Mouse (Mus musculus): ENCODE data around the gene Hist1h4h.
"Not testable (repeated sequence)": the region's sequence is repeated elsewhere in the genome, so short reads cannot be mapped to it uniquely, and the experiment has no call there.

The Hist1h4h gene

GRCm38 (mm10) chr13:23554925-23555838 lies 24.3 kb downstream of the Hist1h4h start:
- peak; percentile 62 to 82 for DNase-seq (ENCODE audit: low spot score in 2 of 2)

GRCm38 (mm10) chr13:23555839-23556416 lies 25.1 kb downstream of the Hist1h4h start:
- DNase-seq (ENCODE audit: low spot score in 2 of 2), result peak; percentile 80 to 81

GRCm38 (mm10) chr13:23556906-23557305 lies 26.1 kb downstream of the Hist1h4h start:
- no peak for DNase-seq (ENCODE audit: low spot score in 2 of 2)

GRCm38 (mm10) chr13:23560699-23561098 lies 29.8 kb downstream of the Hist1h4h start:
- not testable (repeated sequence) for DNase-seq (ENCODE audit: low spot score in 2 of 2)

- not testable (repeated sequence) for DNase-seq (ENCODE audit: low spot score in 2 of 2)
Observed at GRCm38 (mm10) chr13:23561531-23561882, 30.7 kb downstream of the Hist1h4h start.

- peak; percentile 95 to 97 for DNase-seq (ENCODE audit: low spot score in 2 of 2)
Observed at GRCm38 (mm10) chr13:23561883-23562659, 31.2 kb downstream of the Hist1h4h start, which contains the start of gene Hist1h3e. TSS of gene Hist1h3e (minus strand) at chr13:23562369.

- DNase-seq (ENCODE audit: low spot score in 2 of 2), result peak in 1 of 2 experiments; percentile 49
Observed at GRCm38 (mm10) chr13:23562699-23563462, 32.0 kb downstream of the Hist1h4h start.

- no peak for DNase-seq (ENCODE audit: low spot score in 2 of 2)
Observed at GRCm38 (mm10) chr13:23564482-23564881, 33.6 kb downstream of the Hist1h4h start.

- not testable (repeated sequence) for DNase-seq (ENCODE audit: low spot score in 2 of 2)
Observed at GRCm38 (mm10) chr13:23570261-23571021, 39.6 kb downstream of the Hist1h4h start.

- DNase-seq (ENCODE audit: low spot score in 2 of 2), result peak; percentile 86 to 94
Observed at GRCm38 (mm10) chr13:23571022-23571503, 40.2 kb downstream of the Hist1h4h start, which contains the start of the genes Hist1h2ae and Hist1h2bg. TSS of gene Hist1h2ae (minus strand) at chr13:23571220. TSS of gene Hist1h2bg (plus strand) at chr13:23571396.

- not testable (repeated sequence) for DNase-seq (ENCODE audit: low spot score in 2 of 2)
Observed at GRCm38 (mm10) chr13:23571504-23572217, 40.8 kb downstream of the Hist1h4h start.

GRCm38 (mm10) chr13:23572218-23573033 lies 41.6 kb downstream of the Hist1h4h start:
- no peak for DNase-seq (ENCODE audit: low spot score in 2 of 2)

- not testable (repeated sequence) for DNase-seq (ENCODE audit: low spot score in 2 of 2)
Observed at GRCm38 (mm10) chr13:23573034-23573897, 42.4 kb downstream of the Hist1h4h start.

GRCm38 (mm10) chr13:23573898-23574524 lies 43.2 kb downstream of the Hist1h4h start, which contains the start of the genes Hist1h2bf and Hist1h2ad:
TSS of gene Hist1h2bf (minus strand) at chr13:23574196.
TSS of gene Hist1h2ad (plus strand) at chr13:23574381.
- peak; percentile 96 to 97 for DNase-seq (ENCODE audit: low spot score in 2 of 2)

GRCm38 (mm10) chr13:23574546-23575170 lies 43.8 kb downstream of the Hist1h4h start:
- not testable (repeated sequence) for DNase-seq (ENCODE audit: low spot score in 2 of 2)

- DNase-seq (ENCODE audit: low spot score in 2 of 2), result peak; percentile 69 to 83
Observed at GRCm38 (mm10) chr13:23575271-23575851, 44.5 kb downstream of the Hist1h4h start, which contains the start of gene Hist1h3d. TSS of gene Hist1h3d (plus strand) at chr13:23575763.
